Mouse (Mus musculus): ENCODE measurements around the gene Fam81b.

Fam81b gene

DNA sequence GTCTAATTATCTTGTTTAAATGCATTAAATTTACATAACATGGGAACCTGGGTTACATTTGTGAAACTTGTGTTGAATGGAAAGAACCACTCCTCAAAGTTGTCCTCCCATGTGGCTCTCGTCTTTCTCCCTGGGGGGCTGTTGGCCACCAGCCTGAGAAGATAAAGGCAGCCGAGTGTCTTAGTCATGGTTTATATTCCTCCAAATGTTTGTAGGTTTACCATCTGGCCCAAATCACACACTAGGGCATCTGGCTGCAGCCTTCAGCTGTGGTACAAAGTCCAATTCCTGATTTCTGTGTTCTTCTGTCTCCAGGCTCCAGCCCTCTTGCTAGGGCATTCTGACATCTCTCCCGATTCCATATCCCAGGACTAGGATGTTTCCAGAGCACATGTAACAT is 114.6 kb downstream of the Fam81b start:
- DNase-seq (ENCODE audit: low spot score in 2 of 2): no peak

DNA sequence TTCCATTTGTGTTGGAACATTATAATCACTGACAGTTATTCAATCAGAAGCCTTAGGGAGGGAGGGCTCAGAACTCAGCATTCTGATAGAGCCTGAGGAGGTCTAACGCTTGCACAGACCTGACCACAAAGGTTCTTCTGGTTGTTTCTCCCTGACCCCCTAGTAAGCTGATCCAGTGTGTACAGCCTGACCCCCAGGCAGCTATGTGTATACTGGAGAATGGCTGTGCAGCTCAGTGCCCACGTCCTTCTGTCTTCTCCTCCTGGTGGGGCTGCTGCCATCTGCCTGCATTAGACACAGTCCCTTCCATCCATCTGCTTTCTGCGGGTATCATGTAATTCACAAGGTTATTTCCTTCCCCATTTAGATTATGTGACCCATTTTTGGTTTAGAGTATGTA is 115.7 kb downstream of the Fam81b start:
- no peak for DNase-seq (ENCODE audit: low spot score in 2 of 2)

DNA sequence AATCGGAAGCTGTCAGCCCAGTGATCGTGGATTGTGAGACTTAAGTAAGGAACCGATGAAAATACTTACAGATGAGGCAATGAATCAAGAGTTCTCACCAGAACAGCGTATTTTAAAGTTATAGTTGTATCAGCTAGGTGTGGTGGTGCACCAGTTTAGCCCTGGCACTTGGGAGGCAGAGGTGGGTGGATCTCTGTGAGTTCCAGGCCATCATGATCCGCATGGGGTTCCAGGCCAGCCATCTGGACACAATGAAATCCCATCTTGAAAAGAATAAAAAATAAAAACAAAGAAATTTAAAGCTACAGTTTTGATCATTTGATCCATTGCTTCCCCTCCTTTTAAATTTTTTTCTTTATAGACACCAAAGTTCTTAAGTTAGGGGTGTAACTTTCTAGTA is 117.2 kb downstream of the Fam81b start:
- no peak for DNase-seq (ENCODE audit: low spot score in 2 of 2)

DNA sequence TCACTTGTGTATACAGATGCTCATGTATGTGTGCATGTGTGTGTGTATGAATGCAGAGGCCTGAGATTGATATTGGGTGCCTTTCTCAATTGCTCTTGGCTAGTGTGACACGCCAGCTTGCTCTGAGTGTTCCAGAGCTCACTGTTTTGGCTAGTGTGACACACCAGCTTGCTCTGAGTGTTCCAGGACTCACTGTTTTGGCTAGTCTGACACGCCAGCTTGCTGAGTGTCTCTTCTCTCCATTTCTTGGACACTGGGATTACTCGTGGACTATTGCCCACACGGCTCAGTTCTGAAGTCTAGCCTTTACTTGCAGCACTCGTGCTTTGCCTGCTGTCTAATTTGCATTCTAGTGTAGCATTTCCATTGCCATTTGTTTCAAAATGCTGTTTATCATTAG is 126.2 kb downstream of the Fam81b start:
- DNase-seq (ENCODE audit: low spot score in 2 of 2): no peak

DNA sequence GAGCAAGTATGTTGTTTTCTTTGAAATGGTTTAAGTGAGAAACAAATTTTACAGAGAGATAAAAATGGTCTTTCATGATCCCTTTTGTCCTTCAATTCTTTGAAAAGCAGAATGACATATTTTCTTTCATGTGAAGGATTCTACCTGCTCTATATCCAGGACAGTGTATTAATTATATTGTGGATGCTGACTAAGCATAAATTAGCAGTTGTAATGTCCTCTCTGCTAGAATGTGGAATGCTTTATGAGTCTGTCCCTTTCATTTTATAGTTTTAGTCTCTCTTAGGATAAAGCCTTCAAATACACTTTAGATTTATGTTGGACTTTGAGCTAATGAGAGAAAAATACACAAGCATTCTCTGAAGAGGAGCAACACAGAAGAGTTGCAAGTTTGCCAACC is 130.6 kb downstream of the Fam81b start:
- no peak for DNase-seq (ENCODE audit: low spot score in 2 of 2)

DNA sequence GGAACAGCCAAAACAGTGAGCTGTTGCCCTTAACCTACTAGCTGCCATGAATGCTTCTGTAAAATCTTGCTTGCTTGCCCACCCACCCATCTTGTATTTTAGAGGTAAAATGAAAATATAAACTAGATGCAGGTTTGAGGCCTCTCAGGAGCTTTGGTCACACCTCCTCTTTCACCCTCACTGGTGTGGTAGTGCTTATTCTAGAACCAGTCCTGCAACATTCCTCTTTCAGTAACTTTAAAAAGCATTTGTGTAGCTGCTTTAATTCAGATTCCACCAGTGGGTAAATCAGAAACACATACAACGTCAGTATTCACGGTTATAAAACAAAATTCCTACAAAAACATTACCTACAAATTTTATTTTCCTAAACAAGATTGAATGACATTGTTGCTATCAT is 144.3 kb downstream of the Fam81b start:
- no peak for DNase-seq (ENCODE audit: low spot score in 2 of 2)

DNA sequence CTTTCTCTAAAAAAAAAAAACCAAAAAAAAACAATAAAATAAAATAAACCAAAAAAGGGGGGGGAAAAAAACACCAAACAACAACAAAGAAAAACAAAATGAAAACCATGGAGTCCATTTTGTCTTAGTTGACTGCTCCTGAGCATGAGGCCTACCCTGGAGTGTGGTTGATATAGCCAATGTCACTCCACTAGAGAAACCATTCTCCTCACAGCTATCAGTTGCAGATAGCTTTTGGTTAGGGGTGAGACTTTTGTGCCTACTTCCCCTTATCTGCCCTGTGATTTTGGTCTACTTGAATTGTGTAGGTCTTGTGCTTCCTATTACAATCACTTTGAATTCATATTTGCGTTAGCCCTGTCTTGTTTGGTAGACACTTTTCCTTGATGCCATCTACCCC is 147.4 kb downstream of the Fam81b start:
- DNase-seq (ENCODE audit: low spot score in 2 of 2): no peak

DNA sequence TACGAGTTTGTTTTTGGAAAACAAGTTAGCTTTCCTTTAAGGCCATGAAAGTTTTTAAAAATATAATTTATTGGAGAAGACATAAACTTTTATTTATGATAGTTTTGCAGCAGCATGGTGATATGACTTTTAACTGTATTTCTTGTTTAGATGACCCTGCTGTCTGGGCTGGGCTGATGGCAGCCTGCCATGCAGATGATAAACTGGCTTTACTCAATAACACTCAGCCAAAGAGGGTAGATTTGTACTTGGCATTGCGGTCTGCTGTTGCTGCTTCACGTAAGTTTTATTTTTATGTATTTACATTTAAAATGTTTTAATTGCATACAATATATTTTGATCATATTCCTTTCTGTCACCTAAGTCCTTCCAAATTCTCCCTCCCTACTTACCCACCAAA is 147.8 kb downstream of the Fam81b start:
- no peak for DNase-seq (ENCODE audit: low spot score in 2 of 2)
